Mouse (Mus musculus) lung, embryonic 14.5 days (tissue): ENCODE data around the gene Zfp664. TPM values are rescaled to one million over a fixed set of nuclear protein-coding genes. Genes with fewer than 3 reads are reported as not detected.

ENCODE experiments used
- ATAC-seq: fragments of 200-750 bp; cut with Nextera tagmentation; 2 replicates; pipeline ENCODE4 v1.8.0; 2017; ENCODE audit warnings: mild to moderate bottlenecking, moderate TSS enrichment, moderate library complexity; ENCODE audit not compliant: insufficient read depth
- DNase-seq: peaks from one replicate; pipeline ENCODE4 v3.0.0-alpha.2; 2015
- H3K27ac ChIP-seq: fragments of 300-500 bp; sonication (generic); 2 replicates; pipeline ENCODE4 v1.5.1; 2014; ENCODE audit warnings: low read depth, mild to moderate bottlenecking, moderate library complexity
- H3K27me3 ChIP-seq: fragments of 300-500 bp; sonication (generic); 2 replicates; pipeline ENCODE4 v1.6.1; 2014; ENCODE audit warnings: low read length, control low read depth; ENCODE audit not compliant: insufficient read depth
- H3K36me3 ChIP-seq: fragments of 300-500 bp; sonication (generic); 2 replicates; pipeline ENCODE4 v1.6.1; 2014; ENCODE audit warnings: control low read depth; ENCODE audit not compliant: insufficient read depth
- H3K4me1 ChIP-seq: fragments of 300-500 bp; sonication (generic); 2 replicates; pipeline ENCODE4 v1.6.1; 2014; ENCODE audit warnings: antibody characterized with exemption, control low read depth; ENCODE audit not compliant: insufficient read depth
- H3K4me2 ChIP-seq: fragments of 300-500 bp; sonication (generic); 2 replicates; pipeline ENCODE4 v1.6.1; 2014; ENCODE audit warnings: mild to moderate bottlenecking
- H3K4me3 ChIP-seq: fragments of 300-500 bp; sonication (generic); 2 replicates; pipeline ENCODE4 v1.5.1; 2014; ENCODE audit warnings: low read depth, low read length
- H3K9ac ChIP-seq: fragments of 300-500 bp; sonication (generic); 2 replicates; pipeline ENCODE4 v1.6.1; 2014
- H3K9me3 ChIP-seq: fragments of 300-500 bp; sonication (generic); 2 replicates; pipeline ENCODE4 v1.6.1; 2016; ENCODE audit warnings: low read depth, low read length, control low read depth
- CTCF ChIP-seq: IDR thresholded peaks from 2 replicates; pipeline ENCODE4 v1.5.1; 2016; ENCODE audit warnings: antibody characterized with exemption, low read depth
- WGBS: fragments of 180-500 bp; shearing (Covaris S2); extraction: QIAGEN DNeasy Blood & Tissue Kit; methylation state at CpG from one replicate; pipeline ENCODE4 v1.1.7; 2014; 5-methylcytosine and 5-hydroxymethylcytosine counted together
- polyA plus RNA-seq: library from polyadenylated mRNA; unstranded; fragments of >200 nt; fragmentation: Nextera tagmentation; extraction: Ambion mirVana; gene quantifications from 2 replicates; pipeline ENCODE4 v1.2.1, GENCODE M21; 2014

Zfp664 gene
- polyA plus RNA-seq, result 90.7 and 98.9 TPM in 2 replicates

GRCm38 (mm10) chr5:124862013-124862866 lies at the start of gene Zfp664, which contains the start of gene Ccdc92:
Zfp664 (plus strand) TSS chr5:124862691.
Ccdc92 (minus strand) TSS chr5:124862424.
- Histone ChIP-seq H3K4me1 (peaks cover 4% of the 10 kb centered on the region; the same call in 1 of the 2 replicates), H3K27me3 (peaks cover 26% of the 10 kb centered on the region), H3K9ac (peak within 1 kb of the TSS; percentile 86), H3K9me3 (no peaks in the 10 kb centered on the region), H3K27ac (peak within 1 kb of the TSS; percentile 91), H3K36me3 (peaks cover 19% of the 10 kb centered on the region), H3K4me3 (peak within 1 kb of the TSS; percentile 97), H3K4me2 (peak within 1 kb of the TSS; percentile 91)
- WGBS, result under 1% methylated on average over 94 of the region's 103 CpGs
- no peak for TF ChIP-seq CTCF
- DNase-seq (peak; percentile 99), ATAC-seq (peak; percentile 91)

GRCm38 (mm10) chr5:124814797-124815196 lies 47.7 kb upstream of the Zfp664 start:
- Histone ChIP-seq H3K4me2 (no peak overlapping the region), H3K36me3 (no peaks in the 10 kb centered on the region), H3K9ac (no peak overlapping the region), H3K27ac (no peak overlapping the region), H3K27me3 (no peaks in the 10 kb centered on the region), H3K4me3 (no peak overlapping the region), H3K9me3 (no peaks in the 10 kb centered on the region), H3K4me1 (no peaks in the 10 kb centered on the region)
- 60% methylated on average over 5 of the region's 5 CpGs for WGBS
- ATAC-seq (no peak), DNase-seq (no peak)
- TF ChIP-seq CTCF, result no peak

- H3K27me3 ChIP-seq, result no peaks in the 10 kb centered on the region
- H3K27ac ChIP-seq, result no peak overlapping the region
- no peak overlapping the region for H3K4me2 ChIP-seq
- no peak overlapping the region for H3K4me3 ChIP-seq
- TF ChIP-seq CTCF, result no peak
- no peaks in the 10 kb centered on the region for H3K36me3 ChIP-seq
- WGBS, result 68% methylated on average over 15 of the region's 15 CpGs
- DNase-seq (peak; percentile 34), ATAC-seq (no peak)
- H3K9ac ChIP-seq, result no peak overlapping the region
- H3K9me3 ChIP-seq, result no peaks in the 10 kb centered on the region
- H3K4me1 ChIP-seq, result no peaks in the 10 kb centered on the region
Observed at GRCm38 (mm10) chr5:124817050-124817449, 45.4 kb upstream of the Zfp664 start.

- Histone ChIP-seq H3K4me3 (no peak overlapping the region), H3K4me2 (no peak overlapping the region), H3K27me3 (no peaks in the 10 kb centered on the region), H3K9me3 (no peaks in the 10 kb centered on the region), H3K27ac (no peak overlapping the region), H3K9ac (no peak overlapping the region), H3K36me3 (no peaks in the 10 kb centered on the region), H3K4me1 (no peaks in the 10 kb centered on the region)
- TF ChIP-seq CTCF, result no peak
- ATAC-seq, result no peak
- peak; percentile 15 for DNase-seq
- WGBS, result 70% methylated on average over 18 of the region's 18 CpGs
Observed at GRCm38 (mm10) chr5:124822128-124822894, 40.2 kb upstream of the Zfp664 start.

GRCm38 (mm10) chr5:124830331-124830730 lies 32.2 kb upstream of the Zfp664 start:
- Histone ChIP-seq H3K4me3 (no peak overlapping the region), H3K9ac (no peak overlapping the region), H3K27me3 (no peaks in the 10 kb centered on the region), H3K27ac (no peak overlapping the region), H3K4me1 (no peaks in the 10 kb centered on the region), H3K36me3 (0 out of 2 replicates have a peak, but pooled peaks cover 3% of the 10 kb centered on the region), H3K9me3 (no peaks in the 10 kb centered on the region), H3K4me2 (no peak overlapping the region)
- ATAC-seq (no peak), DNase-seq (no peak)
- TF ChIP-seq CTCF, result no peak
- 87% methylated on average over 12 of the region's 12 CpGs for WGBS

GRCm38 (mm10) chr5:124835218-124835617 lies 27.3 kb upstream of the Zfp664 start:
- Histone ChIP-seq H3K27ac (no peak overlapping the region), H3K27me3 (no peaks in the 10 kb centered on the region), H3K4me2 (no peak overlapping the region), H3K4me1 (no peaks in the 10 kb centered on the region), H3K4me3 (no peak overlapping the region), H3K9ac (no peak overlapping the region), H3K9me3 (no peaks in the 10 kb centered on the region), H3K36me3 (0 out of 2 replicates have a peak, but pooled peaks cover 4% of the 10 kb centered on the region)
- TF ChIP-seq CTCF, result no peak
- ATAC-seq, result no peak
- 92% methylated on average over 15 of the region's 15 CpGs for WGBS
- DNase-seq, result no peak

GRCm38 (mm10) chr5:124836075-124836474 lies 26.4 kb upstream of the Zfp664 start:
- Histone ChIP-seq H3K27me3 (no peaks in the 10 kb centered on the region), H3K27ac (no peak overlapping the region), H3K4me3 (no peak overlapping the region), H3K9me3 (no peaks in the 10 kb centered on the region), H3K4me1 (no peaks in the 10 kb centered on the region), H3K4me2 (no peak overlapping the region), H3K9ac (no peak overlapping the region), H3K36me3 (0 out of 2 replicates have a peak, but pooled peaks cover 4% of the 10 kb centered on the region)
- TF ChIP-seq CTCF, result no peak
- no peak for DNase-seq
- ATAC-seq, result no peak
- 81% methylated on average over 10 of the region's 10 CpGs for WGBS
